Comparison of ENCODE assay signal across 11 mouse cellular contexts in genomic region chrX:77548951-77549350, GRCm38 (mm10). TPM values are rescaled to one million over a fixed set of nuclear protein-coding genes. Genes with fewer than 3 reads are reported as not detected.
DNase-seq lines count a peak whose midpoint lies in the region; ATAC-seq lines count a peak whose summit lies in the region.
"Had no signal": no experiment of that assay in that cellular context is flagged by ENCODE, and none has a peak within 500 bp of the region (broad histone marks: within the 10 kb centered on the region; RNA-seq: fewer than 3 reads in every experiment).

No protein-coding gene starts in this region.

- no peak overlapping the region for H3K4me2 ChIP-seq in heart, embryonic 11.5 days
- H3K4me2 ChIP-seq in intestine, embryonic 16.5 days (ENCODE audit: low read depth, low read length) = no peak overlapping the region
- H3K4me2 ChIP-seq: midbrain, embryonic 12.5 days had no signal

- no peaks in the 10 kb centered on the region for H3K9me3 ChIP-seq in heart, embryonic 11.5 days (replicated peaks; ENCODE audit: control insufficient read depth, low read length)
- H3K9me3 ChIP-seq in intestine, embryonic 16.5 days (ENCODE audit: control insufficient read depth, low read length) = no peaks in the 10 kb centered on the region
- H3K9me3 ChIP-seq: midbrain, embryonic 12.5 days had no signal

- no peak overlapping the region for H3K27ac ChIP-seq in heart, embryonic 11.5 days (ENCODE audit: low read depth, low read length)
- H3K27ac ChIP-seq in intestine, embryonic 16.5 days (ENCODE audit: low read length) = no peak overlapping the region
- H3K27ac ChIP-seq: midbrain, embryonic 12.5 days had no signal

- no peaks in the 10 kb centered on the region for H3K36me3 ChIP-seq in heart, embryonic 11.5 days (ENCODE audit: control insufficient read depth, insufficient read depth, low read length)
- no peaks in the 10 kb centered on the region for H3K36me3 ChIP-seq in intestine, embryonic 16.5 days (ENCODE audit: control insufficient read depth, insufficient read depth, low read length)
- H3K36me3 ChIP-seq: midbrain, embryonic 12.5 days had no signal

- no peak for ATAC-seq in heart, embryonic 11.5 days (replicated peaks; ENCODE audit: insufficient number of reproducible peaks, low FRiP score, low TSS enrichment)
- peak; percentile 44; the same call in 1 of the 2 replicates for ATAC-seq in intestine, embryonic 16.5 days
- ATAC-seq in megakaryocyte progenitor cell, adult 5-6 weeks (replicated peaks; ENCODE audit: poor library complexity) = no peak
- ATAC-seq: CD4-positive, CD25-positive, alpha-beta regulatory T cell, adult 4 months had no signal

- no peaks in the 10 kb centered on the region for H3K27me3 ChIP-seq in heart, embryonic 11.5 days (ENCODE audit: control insufficient read depth, insufficient read depth, low read length)
- no peaks in the 10 kb centered on the region for H3K27me3 ChIP-seq in intestine, embryonic 16.5 days (replicated peaks; ENCODE audit: control insufficient read depth, insufficient read depth, low read length)
- H3K27me3 ChIP-seq: midbrain, embryonic 12.5 days had no signal

- peak; percentile 56 to 66 for DNase-seq in heart, adult 18-20 months
- DNase-seq in 3134 (ENCODE audit: extremely low read depth, insufficient read length, low spot score) = peak; percentile 59
- DNase-seq in brain, adult 2 months (ENCODE audit: low read depth, low spot score) = peak; percentile 24
- no peak for DNase-seq in cerebellum, adult 11-12 months
- DNase-seq in spleen, postnatal 36 days (ENCODE audit: low spot score in 2 of 2) = no peak
- DNase-seq: right cerebral cortex, postnatal 4 days had no signal

- H3K9ac ChIP-seq in heart, embryonic 11.5 days (ENCODE audit: low read depth, low read length) = no peak overlapping the region
- no peak overlapping the region for H3K9ac ChIP-seq in intestine, embryonic 16.5 days (ENCODE audit: low read depth, low read length)
- H3K9ac ChIP-seq: midbrain, embryonic 12.5 days had no signal

- 81% methylated on average over 1 of the region's 1 CpGs for WGBS in heart, embryonic 11.5 days (ENCODE audit: insufficient replicate concordance)
- 81% methylated on average over 1 of the region's 1 CpGs for WGBS in intestine, embryonic 16.5 days

- no peak overlapping the region for H3K4me3 ChIP-seq in heart, embryonic 11.5 days (ENCODE audit: low read depth, low read length)
- no peak overlapping the region for H3K4me3 ChIP-seq in intestine, embryonic 16.5 days (ENCODE audit: low read length)
- H3K4me3 ChIP-seq: midbrain, embryonic 12.5 days had no signal

- peaks cover 17% of the 10 kb centered on the region for H3K4me1 ChIP-seq in heart, embryonic 11.5 days (ENCODE audit: control insufficient read depth, insufficient read depth, low read length)
- H3K4me1 ChIP-seq in intestine, embryonic 16.5 days (ENCODE audit: control insufficient read depth, insufficient read depth, low read length) = peaks cover 2% of the 10 kb centered on the region; the same call in 1 of the 2 replicates
- H3K4me1 ChIP-seq: midbrain, embryonic 12.5 days had no signal

RNA-seq across cellular contexts. Expression of gene Tbl1x, which starts 38.1 kb away (rescaled TPM):
- total RNA-seq in heart, adult 18-20 months (2021) = 10 to 100 TPM; 29.2 to 31.6 TPM
- 63.6 and 72.6 TPM in 2 replicates for polyA plus RNA-seq in heart, embryonic 11.5 days (2014; fragmentation: Nextera tagmentation; extraction: Ambion mirVana)
- 49.6 and 53.3 TPM in 2 replicates for polyA plus RNA-seq in intestine, embryonic 16.5 days (2015; fragmentation: Nextera tagmentation; extraction: Ambion mirVana)
- total RNA-seq in megakaryocyte progenitor cell, adult 5-6 weeks (2015) = 52.2 and 57.8 TPM in 2 replicates
- 24.7 and 33.8 TPM in 2 replicates for total RNA-seq in megakaryocyte progenitor cell, adult 5-6 weeks (2017)

Comparison
In these comparisons a context has a peak if more than half of its experiments do, and no peak if none do; other contexts are left out.
1. DNase-seq: peak in heart, adult 18-20 months (2 of 2), 3134 (single experiment) and brain, adult 2 months (single experiment); none in cerebellum, adult 11-12 months (single experiment) and spleen, postnatal 36 days (0 of 2).